Mouse (Mus musculus): Measurements from ENCODE around the gene Rbfox3. TPM values are rescaled to one million over a fixed set of nuclear protein-coding genes. Genes with fewer than 3 reads are reported as not detected.

Rbfox3 gene
- polyA plus RNA-seq, 1 experiment from 2014 or later, result 0.60 TPM

- H3K9me3 ChIP-seq, result no peaks in the 10 kb centered on the region
- no peak for DNase-seq (ENCODE audit: low spot score)
- peaks cover 20% of the 10 kb centered on the region for H3K27me3 ChIP-seq (ENCODE audit: insufficient read depth, poor library complexity, severe bottlenecking)
- no peaks in the 10 kb centered on the region for H3K36me3 ChIP-seq
- no peak overlapping the region for H3K27ac ChIP-seq
- 0 out of 2 replicates have a peak, but pooled peaks cover under 1% of the 10 kb centered on the region for H3K4me1 ChIP-seq
- H3K4me3 ChIP-seq, result no peak overlapping the region
- WGBS, result 77% methylated on average over 1 of the region's 1 CpGs
Observed at GRCm38 (mm10) chr11:118757488-118757887, 153.9 kb downstream of the Rbfox3 start.

DNA sequence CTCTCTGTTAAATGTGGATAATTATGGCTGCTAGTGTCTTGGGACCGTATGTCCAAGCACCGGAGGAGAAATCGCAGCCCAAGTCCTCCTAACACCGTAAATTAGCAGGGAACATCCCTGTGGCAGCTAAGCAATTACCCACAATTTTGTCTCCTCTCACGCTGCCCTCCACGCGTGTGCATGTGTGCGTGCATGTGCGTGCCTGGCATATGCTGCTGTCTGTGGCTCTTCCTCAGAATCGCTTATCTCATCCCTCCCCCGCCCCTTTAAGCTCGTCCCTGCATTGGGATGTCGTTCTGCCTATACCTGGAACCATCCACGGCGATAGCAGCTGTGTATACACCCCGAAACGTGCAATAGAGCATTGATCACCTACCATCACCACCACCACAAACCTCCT is 156.4 kb downstream of the Rbfox3 start:
- 84% methylated on average over 17 of the region's 17 CpGs for WGBS
- H3K27me3 ChIP-seq (ENCODE audit: insufficient read depth, poor library complexity, severe bottlenecking), result peaks cover 22% of the 10 kb centered on the region
- no peak overlapping the region for H3K27ac ChIP-seq
- H3K4me3 ChIP-seq, result no peak overlapping the region
- no peak for DNase-seq (ENCODE audit: low spot score)
- no peaks in the 10 kb centered on the region for H3K9me3 ChIP-seq
- 0 out of 2 replicates have a peak, but pooled peaks cover 5% of the 10 kb centered on the region for H3K4me1 ChIP-seq
- no peaks in the 10 kb centered on the region for H3K36me3 ChIP-seq

DNA sequence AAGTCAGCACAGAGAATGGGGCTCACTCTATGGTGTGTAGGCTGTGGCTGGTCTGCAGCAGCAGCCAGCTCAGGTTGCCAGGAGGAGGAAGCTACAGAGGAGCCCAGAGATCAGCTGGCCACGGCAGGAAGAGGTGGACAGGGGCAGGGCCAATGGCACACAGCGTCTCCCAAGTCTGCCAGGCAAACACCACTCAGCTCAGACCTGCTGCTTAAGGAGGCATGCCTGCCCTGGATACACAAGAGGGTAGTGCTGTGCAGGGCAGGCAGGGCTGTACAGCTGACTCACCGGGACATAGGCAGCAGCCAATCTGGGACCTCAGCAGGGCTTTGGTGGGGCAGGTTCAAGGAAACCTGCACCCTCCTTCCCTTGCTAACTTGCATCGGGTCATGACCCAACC is 156.9 kb downstream of the Rbfox3 start:
- 52% methylated on average over 4 of the region's 4 CpGs for WGBS
- H3K9me3 ChIP-seq, result no peaks in the 10 kb centered on the region
- no peaks in the 10 kb centered on the region for H3K36me3 ChIP-seq
- H3K4me3 ChIP-seq, result no peak overlapping the region
- peaks cover 18% of the 10 kb centered on the region for H3K27me3 ChIP-seq (ENCODE audit: insufficient read depth, poor library complexity, severe bottlenecking)
- H3K4me1 ChIP-seq, result 0 out of 2 replicates have a peak, but pooled peaks cover 5% of the 10 kb centered on the region
- no peak for DNase-seq (ENCODE audit: low spot score)
- no peak overlapping the region for H3K27ac ChIP-seq

DNA sequence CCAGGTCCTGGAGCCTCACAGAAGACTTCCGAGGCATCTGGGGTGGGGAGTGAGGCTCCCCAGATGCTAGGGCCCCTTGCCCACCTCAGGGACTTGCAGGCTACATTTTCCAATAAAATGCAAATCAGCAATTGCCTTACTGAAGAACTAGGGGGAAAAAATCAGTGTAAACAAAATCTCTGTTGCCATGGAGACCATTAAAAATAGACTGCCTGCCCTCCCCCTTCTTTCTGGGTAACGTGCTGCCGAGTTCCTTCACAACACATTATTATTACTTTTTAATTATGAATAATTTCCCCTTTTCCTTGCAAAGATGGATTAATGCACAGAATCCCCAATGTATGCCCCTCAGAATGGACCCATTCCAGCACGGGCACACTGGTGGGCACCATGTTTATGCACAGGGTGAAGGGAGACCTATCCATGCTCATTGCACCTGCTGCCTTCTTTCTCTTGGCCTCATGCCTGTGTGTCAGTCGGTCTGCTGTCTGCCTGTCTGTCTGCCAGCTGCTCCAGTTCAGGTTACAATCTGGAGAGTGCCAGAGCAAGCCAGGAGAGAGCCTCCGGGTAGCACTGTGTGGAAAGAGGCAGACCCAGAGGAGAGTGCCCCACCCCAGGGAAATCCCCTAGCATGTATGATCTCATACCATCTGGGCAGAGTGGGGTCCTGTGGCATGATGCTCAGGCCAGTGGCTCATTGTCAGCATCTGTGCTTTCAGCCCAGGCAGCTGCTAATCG is 159.3 kb downstream of the Rbfox3 start:
- Histone ChIP-seq H3K4me1 (0 out of 2 replicates have a peak, but pooled peaks cover 5% of the 10 kb centered on the region), H3K27ac (no peak overlapping the region), H3K27me3 (ENCODE audit: insufficient read depth, poor library complexity, severe bottlenecking) (peaks cover 21% of the 10 kb centered on the region), H3K36me3 (no peaks in the 10 kb centered on the region), H3K4me3 (no peak overlapping the region), H3K9me3 (no peaks in the 10 kb centered on the region)
- DNase-seq (ENCODE audit: low spot score), result no peak
- 66% methylated on average over 7 of the region's 7 CpGs for WGBS

DNA sequence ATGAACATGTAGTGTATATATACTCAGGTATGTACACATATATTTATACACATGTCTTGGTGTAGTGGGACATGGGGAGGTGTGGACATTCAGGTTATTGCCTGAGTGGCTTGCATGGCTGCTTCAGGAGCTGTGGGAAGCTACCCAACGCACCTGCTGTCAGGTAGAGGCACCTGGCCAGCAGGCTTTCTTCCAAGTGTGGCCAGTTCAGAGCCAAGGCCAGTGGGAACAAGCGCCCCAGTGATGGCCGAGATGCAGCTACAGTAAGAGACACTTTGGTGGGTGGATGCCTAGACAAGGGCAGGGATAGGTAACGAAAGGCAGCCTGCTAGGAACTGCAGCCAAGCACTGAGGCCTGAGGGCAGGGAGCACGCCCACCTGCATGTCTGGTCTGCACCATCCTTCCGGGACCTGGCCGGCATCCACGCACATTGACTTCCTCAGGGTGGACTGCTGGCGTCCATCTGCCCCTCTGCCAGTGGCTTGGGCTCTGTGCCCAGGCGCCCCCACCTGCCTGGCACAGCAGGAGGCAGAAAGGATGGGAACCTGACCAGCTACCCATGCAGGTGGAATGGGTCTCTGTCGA is 160.6 kb downstream of the Rbfox3 start:
- H3K4me1 ChIP-seq, result 0 out of 2 replicates have a peak, but pooled peaks cover 5% of the 10 kb centered on the region
- no peaks in the 10 kb centered on the region for H3K36me3 ChIP-seq
- H3K9me3 ChIP-seq, result no peaks in the 10 kb centered on the region
- no peak overlapping the region for H3K4me3 ChIP-seq
- no peak overlapping the region for H3K27ac ChIP-seq
- peaks cover 29% of the 10 kb centered on the region for H3K27me3 ChIP-seq (ENCODE audit: insufficient read depth, poor library complexity, severe bottlenecking)
- 76% methylated on average over 11 of the region's 11 CpGs for WGBS
- DNase-seq (ENCODE audit: low spot score), result no peak

DNA sequence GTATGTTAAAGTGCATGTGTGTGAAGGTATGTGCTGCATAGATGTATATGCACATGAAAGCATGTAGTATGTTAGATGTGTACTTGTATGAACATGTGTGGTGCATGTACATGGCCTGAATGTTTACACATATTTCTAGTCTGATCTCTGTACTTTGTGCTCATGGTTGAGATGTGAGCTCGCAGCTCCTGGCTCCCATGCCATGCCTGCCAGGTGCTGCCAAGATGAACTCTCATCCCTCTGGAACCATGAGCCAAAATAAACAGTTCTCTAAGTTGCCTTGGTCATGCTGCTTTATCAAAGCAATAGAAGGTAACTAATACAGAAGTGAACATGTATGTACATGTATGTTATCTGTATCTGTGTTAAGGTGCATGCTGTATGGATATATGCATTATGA is 161.9 kb downstream of the Rbfox3 start:
- DNase-seq (ENCODE audit: low spot score), result no peak
- 77% methylated on average over 1 of the region's 1 CpGs for WGBS
- Histone ChIP-seq H3K36me3 (no peaks in the 10 kb centered on the region), H3K4me3 (no peak overlapping the region), H3K27me3 (ENCODE audit: insufficient read depth, poor library complexity, severe bottlenecking) (peaks cover 38% of the 10 kb centered on the region), H3K9me3 (no peaks in the 10 kb centered on the region), H3K27ac (no peak overlapping the region), H3K4me1 (peaks cover 15% of the 10 kb centered on the region)

- Histone ChIP-seq H3K4me1 (peaks cover 21% of the 10 kb centered on the region), H3K9me3 (no peaks in the 10 kb centered on the region), H3K27me3 (ENCODE audit: insufficient read depth, poor library complexity, severe bottlenecking) (peaks cover 48% of the 10 kb centered on the region), H3K4me3 (no peak overlapping the region), H3K36me3 (no peaks in the 10 kb centered on the region), H3K27ac (no peak overlapping the region)
- DNase-seq (ENCODE audit: low spot score), result no peak
- 61% methylated on average over 10 of the region's 10 CpGs for WGBS
Observed at GRCm38 (mm10) chr11:118748622-118749021, 162.8 kb downstream of the Rbfox3 start.

- Histone ChIP-seq H3K4me3 (no peak overlapping the region), H3K27ac (no peak overlapping the region), H3K9me3 (no peaks in the 10 kb centered on the region), H3K27me3 (ENCODE audit: insufficient read depth, poor library complexity, severe bottlenecking) (peaks cover 73% of the 10 kb centered on the region), H3K4me1 (peaks cover 15% of the 10 kb centered on the region), H3K36me3 (no peaks in the 10 kb centered on the region)
- DNase-seq (ENCODE audit: low spot score), result no peak
Observed at GRCm38 (mm10) chr11:118745279-118745678, 166.1 kb downstream of the Rbfox3 start.

DNA sequence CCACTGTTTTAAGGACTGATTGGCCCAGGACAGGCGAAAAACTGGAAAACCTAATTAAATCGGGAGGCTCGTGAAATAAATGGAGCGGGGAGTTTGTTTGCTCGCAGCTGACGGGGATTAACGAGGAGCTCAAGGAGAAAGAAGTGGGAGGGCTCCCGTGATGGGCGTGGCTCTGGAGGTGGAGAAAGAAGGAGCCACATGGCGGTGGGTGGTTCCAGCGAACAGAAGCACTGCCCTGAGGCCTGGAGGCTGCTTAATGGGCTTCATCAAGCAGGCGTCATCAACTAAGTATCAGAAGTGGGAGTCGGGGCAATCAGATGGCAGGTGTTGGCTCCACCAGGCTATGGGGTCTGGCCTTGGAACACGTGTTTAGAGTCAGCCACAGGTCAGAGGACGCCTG is 166.6 kb downstream of the Rbfox3 start:
- 3% methylated on average over 15 of the region's 15 CpGs for WGBS
- H3K27me3 ChIP-seq (ENCODE audit: insufficient read depth, poor library complexity, severe bottlenecking), result peaks cover 77% of the 10 kb centered on the region
- no peaks in the 10 kb centered on the region for H3K9me3 ChIP-seq
- peak overlapping the region; percentile 45 for H3K4me3 ChIP-seq
- DNase-seq (ENCODE audit: low spot score), result no peak
- peaks cover 15% of the 10 kb centered on the region for H3K4me1 ChIP-seq
- no peak overlapping the region for H3K27ac ChIP-seq
- no peaks in the 10 kb centered on the region for H3K36me3 ChIP-seq

GRCm38 (mm10) chr11:118742762-118743161 is 168.6 kb downstream of the Rbfox3 start:
- Histone ChIP-seq H3K27me3 (ENCODE audit: insufficient read depth, poor library complexity, severe bottlenecking) (peaks cover 83% of the 10 kb centered on the region), H3K4me3 (no peak overlapping the region), H3K4me1 (peaks cover 24% of the 10 kb centered on the region), H3K9me3 (no peaks in the 10 kb centered on the region), H3K27ac (no peak overlapping the region), H3K36me3 (no peaks in the 10 kb centered on the region)
- DNase-seq (ENCODE audit: low spot score), result no peak
- WGBS, result 18% methylated on average over 3 of the region's 3 CpGs

DNA sequence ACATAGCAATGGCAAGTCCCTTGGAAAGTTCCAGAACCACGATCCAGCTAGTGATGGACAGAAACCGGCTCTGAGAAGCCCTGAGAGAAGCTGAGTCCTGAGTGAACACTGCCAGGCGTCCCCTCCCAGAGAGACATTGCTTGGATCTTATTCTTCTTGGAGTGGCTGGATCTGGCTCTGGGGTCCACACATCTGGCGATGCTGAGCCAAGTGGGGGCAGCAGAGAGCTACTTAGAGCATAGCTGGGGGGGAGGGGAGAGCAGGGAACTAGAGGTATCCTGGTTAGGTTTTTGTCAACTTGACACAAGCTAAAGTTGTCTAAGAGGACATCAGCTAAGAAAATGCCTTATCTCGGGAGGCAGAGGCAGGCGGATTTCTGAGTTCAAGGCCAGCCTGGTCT is 170.1 kb downstream of the Rbfox3 start:
- 35% methylated on average over 6 of the region's 6 CpGs for WGBS
- DNase-seq (ENCODE audit: low spot score), result no peak

GRCm38 (mm10) chr11:118740001-118740400 is 171.4 kb downstream of the Rbfox3 start:
- DNase-seq (ENCODE audit: low spot score), result no peak
- 16% methylated on average over 6 of the region's 6 CpGs for WGBS
- Histone ChIP-seq H3K4me3 (no peak overlapping the region), H3K4me1 (peaks cover 36% of the 10 kb centered on the region), H3K27ac (no peak overlapping the region), H3K9me3 (no peaks in the 10 kb centered on the region), H3K27me3 (ENCODE audit: insufficient read depth, poor library complexity, severe bottlenecking) (peaks cover 74% of the 10 kb centered on the region), H3K36me3 (no peaks in the 10 kb centered on the region)

More for the DNA sequence above, 170.1 kb downstream of the Rbfox3 start:
- Histone ChIP-seq H3K4me1 (peaks cover 32% of the 10 kb centered on the region), H3K27me3 (ENCODE audit: insufficient read depth, poor library complexity, severe bottlenecking) (peaks cover 80% of the 10 kb centered on the region), H3K4me3 (no peak overlapping the region), H3K27ac (no peak overlapping the region), H3K36me3 (no peaks in the 10 kb centered on the region), H3K9me3 (no peaks in the 10 kb centered on the region)

Measured in heart, embryonic 10.5 days (tissue).